Mouse (Mus musculus): ENCODE measurements around the gene Zfp688. TPM values are rescaled to one million over a fixed set of nuclear protein-coding genes. Genes with fewer than 3 reads are reported as not detected.
A peak's percentile ranks its signal among the peaks of the same experiment; 100 is the strongest.

The Zfp688 gene
- total and polyA plus RNA-seq, 2 experiments: 3.0 to 8.5 TPM

DNA sequence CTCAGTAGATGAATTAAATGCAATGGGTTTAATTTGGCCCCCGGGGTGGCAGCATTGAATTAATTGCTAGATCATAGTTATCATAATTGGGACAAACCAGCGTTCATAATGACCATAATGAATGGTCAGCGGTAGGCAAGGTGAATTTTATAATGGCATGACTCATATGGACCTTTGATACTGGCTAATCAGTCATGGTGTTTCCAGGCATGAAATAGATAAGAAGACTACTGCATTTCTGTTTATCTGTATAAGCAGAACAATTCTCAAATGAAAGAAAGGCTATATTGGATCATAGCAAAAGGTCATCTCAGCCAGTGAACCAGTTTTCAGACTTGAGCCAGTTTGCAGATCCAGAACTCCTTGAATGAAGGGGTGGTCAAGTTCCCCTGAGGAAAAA, 21.5 kb downstream of the Zfp688 start:
- no peak for DNase-seq (ENCODE audit: extremely low read depth, low read depth, low spot score)
- Histone ChIP-seq H3K79me2 (ENCODE audit: control insufficient read depth, insufficient read depth, low read length) (no peaks in the 10 kb centered on the region), H3K27me3 (ENCODE audit: control insufficient read depth, insufficient read depth, low read length) (no peaks in the 10 kb centered on the region), H3K4me1 (ENCODE audit: control insufficient read depth, insufficient read depth, low read length) (no peaks in the 10 kb centered on the region), H3K27ac (replicated peaks; ENCODE audit: insufficient read depth, low read depth, low read length) (no peak overlapping the region), H3K36me3 (ENCODE audit: control insufficient read depth, insufficient read depth, low read length) (no peaks in the 10 kb centered on the region), H3K9ac (ENCODE audit: low read depth, low read length) (no peak overlapping the region), H3K4me3 (ENCODE audit: insufficient read depth, low read depth, low read length) (no peak overlapping the region)
- WGBS: 69% methylated on average over 3 of the region's 3 CpGs
- TF ChIP-seq CTCF (IDR thresholded peaks at IDR 0.05; ENCODE audit: low read depth, low read length): no peak
- no peak for TF ChIP-seq POLR2A (IDR thresholded peaks at IDR 0.05; ENCODE audit: extremely low read depth, insufficient read depth, low read length)

DNA sequence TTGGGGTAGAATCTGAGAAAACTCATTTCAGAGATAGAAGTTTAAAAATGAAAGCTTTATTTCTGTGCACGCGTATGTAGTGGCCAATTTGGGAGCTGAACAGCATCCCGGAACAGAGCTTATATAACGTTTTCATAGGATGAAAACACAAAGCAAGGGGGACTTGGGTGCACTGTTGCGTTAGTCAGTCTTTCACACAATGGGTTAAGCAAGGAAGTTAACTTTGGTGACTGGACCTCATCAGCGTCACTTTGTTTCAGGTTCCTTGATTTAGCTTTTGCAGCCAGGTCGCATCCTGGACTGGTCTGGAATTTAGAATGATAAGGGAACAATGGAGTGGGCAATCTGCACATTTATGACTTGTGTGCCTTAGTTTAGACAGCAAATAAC, 27.9 kb downstream of the Zfp688 start:
- Histone ChIP-seq H3K27ac (replicated peaks; ENCODE audit: insufficient read depth, low read depth, low read length) (no peak overlapping the region), H3K79me2 (ENCODE audit: control insufficient read depth, insufficient read depth, low read length) (peaks cover 9% of the 10 kb centered on the region; the same call in 1 of the 2 replicates), H3K27me3 (ENCODE audit: control insufficient read depth, insufficient read depth, low read length) (no peaks in the 10 kb centered on the region), H3K36me3 (ENCODE audit: control insufficient read depth, insufficient read depth, low read length) (no peaks in the 10 kb centered on the region), H3K4me1 (ENCODE audit: control insufficient read depth, insufficient read depth, low read length) (peaks cover 6% of the 10 kb centered on the region), H3K4me3 (ENCODE audit: insufficient read depth, low read depth, low read length) (peak overlapping the region; percentile 27), H3K9ac (ENCODE audit: low read depth, low read length) (0 out of 2 replicates have a peak overlapping the region, but pooled peaks have one; percentile 1)
- WGBS: 7% methylated on average over 7 of the region's 7 CpGs
- DNase-seq (ENCODE audit: extremely low read depth, low read depth, low spot score): no peak
- TF ChIP-seq CTCF (IDR thresholded peaks at IDR 0.05; ENCODE audit: low read depth, low read length): no peak
- TF ChIP-seq POLR2A (IDR thresholded peaks at IDR 0.05; ENCODE audit: extremely low read depth, insufficient read depth, low read length): no peak

DNA sequence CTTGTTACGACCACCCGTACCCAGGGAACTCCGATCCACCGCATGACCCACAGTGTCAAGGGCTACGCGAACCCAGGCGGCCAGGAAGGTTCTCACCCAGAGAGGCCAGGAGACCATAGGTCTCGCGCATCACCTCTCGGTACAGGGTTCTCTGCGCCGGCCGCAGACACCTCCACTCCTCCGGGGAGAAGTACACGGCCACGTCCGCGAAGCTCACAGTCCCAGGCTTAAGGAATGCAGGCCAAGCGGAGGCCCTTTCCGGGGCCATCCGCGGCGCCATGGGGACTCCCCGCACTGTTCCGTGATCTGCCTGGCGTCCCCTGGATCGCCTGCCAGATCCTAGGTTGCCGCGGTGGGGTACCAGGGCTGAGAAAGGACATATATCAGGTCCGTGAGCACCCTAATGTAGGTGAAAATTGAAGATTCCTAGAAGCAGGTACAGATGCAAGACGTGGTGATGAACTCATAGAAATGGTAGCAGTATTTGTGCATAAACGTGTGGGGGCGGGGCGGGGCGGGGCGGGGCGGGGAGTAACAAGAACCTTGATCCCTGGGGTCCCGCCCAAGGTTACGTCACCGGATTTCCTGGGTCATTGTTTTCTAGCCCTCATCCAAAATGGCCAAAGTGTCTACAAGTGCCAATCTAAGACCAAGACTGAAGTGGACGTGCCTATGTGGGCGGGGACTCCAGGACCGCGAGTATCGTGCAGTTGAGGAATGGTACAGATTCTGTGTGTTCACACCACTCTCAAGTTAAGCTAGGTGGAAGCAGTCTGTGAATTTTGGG, 28.5 kb downstream of the Zfp688 start, which contains the start of gene E430018J23Rik:
TSS of gene E430018J23Rik (minus strand) at position 473 of the 787 bp plus-strand sequence.
- Histone ChIP-seq H3K9ac (ENCODE audit: low read depth, low read length) (peak within 1 kb of the TSS; percentile 87), H3K4me1 (ENCODE audit: control insufficient read depth, insufficient read depth, low read length) (peaks cover 6% of the 10 kb centered on the region), H3K4me3 (ENCODE audit: insufficient read depth, low read depth, low read length) (peak within 1 kb of the TSS; percentile 94), H3K79me2 (ENCODE audit: control insufficient read depth, insufficient read depth, low read length) (peaks cover 9% of the 10 kb centered on the region; the same call in 1 of the 2 replicates), H3K27me3 (ENCODE audit: control insufficient read depth, insufficient read depth, low read length) (no peaks in the 10 kb centered on the region), H3K27ac (replicated peaks; ENCODE audit: insufficient read depth, low read depth, low read length) (peak within 1 kb of the TSS; percentile 90), H3K36me3 (ENCODE audit: control insufficient read depth, insufficient read depth, low read length) (no peaks in the 10 kb centered on the region)
- peak; percentile 98 for DNase-seq (ENCODE audit: extremely low read depth, low read depth, low spot score)
- TF ChIP-seq CTCF (IDR thresholded peaks at IDR 0.05; ENCODE audit: low read depth, low read length) (no peak), POLR2A (IDR thresholded peaks at IDR 0.05; ENCODE audit: extremely low read depth, insufficient read depth, low read length) (0 out of 2 replicates have a peak, but pooled peaks have one; percentile 16)
- under 1% methylated on average over 45 of the region's 45 CpGs for WGBS

DNA sequence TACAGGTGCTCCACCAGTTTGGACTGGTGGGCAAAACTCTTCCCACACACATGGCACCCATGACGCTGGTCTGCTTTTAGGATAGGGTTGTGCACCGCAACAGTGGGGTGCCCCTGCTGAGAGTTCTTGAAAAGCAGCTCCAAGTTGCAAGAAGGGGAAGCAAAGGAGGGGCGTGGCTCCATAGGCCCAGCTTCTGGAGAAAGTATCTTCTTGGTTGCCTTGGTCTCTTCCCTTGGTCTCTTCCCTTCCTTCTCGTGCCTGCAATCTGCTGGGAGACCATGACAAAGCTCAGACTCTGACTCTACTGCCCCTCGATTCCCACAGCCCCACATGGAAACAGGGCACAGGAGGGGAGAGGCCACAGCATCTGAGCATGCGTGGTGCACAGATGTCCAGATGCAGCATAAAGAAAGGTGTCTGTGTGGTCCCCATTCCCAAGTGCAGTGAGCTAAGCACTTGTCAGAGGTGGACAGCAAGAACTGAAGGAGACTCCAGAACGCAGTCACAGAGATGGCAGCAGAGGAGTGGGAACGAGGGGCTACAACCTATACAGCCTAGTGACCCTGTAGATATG, 29.5 kb downstream of the Zfp688 start:
- H3K9ac ChIP-seq (ENCODE audit: low read depth, low read length): peak overlapping the region; percentile 4
- WGBS: 77% methylated on average over 8 of the region's 8 CpGs
- no peak for DNase-seq (ENCODE audit: extremely low read depth, low read depth, low spot score)

DNA sequence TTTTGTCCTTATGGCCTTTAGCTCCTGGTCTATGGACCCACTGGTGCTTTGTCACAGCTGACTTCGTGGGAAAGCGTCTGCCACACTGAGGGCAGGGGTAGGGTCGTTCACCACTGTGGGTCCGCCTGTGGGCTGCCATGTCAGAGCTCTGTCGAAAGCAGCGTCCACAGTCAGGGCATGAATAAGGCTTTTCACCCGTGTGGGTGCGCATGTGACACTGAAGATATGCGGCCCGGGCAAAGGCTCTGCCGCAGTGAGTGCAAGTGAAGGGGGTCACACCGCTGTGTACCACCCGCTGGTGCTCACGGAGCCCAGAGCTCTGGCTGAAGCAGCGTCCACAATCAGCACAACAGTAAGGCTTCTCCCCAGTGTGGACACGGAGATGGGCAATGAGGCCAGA, 30.3 kb downstream of the Zfp688 start:
- no peak overlapping the region for H3K4me3 ChIP-seq (ENCODE audit: insufficient read depth, low read depth, low read length)
- TF ChIP-seq CTCF (IDR thresholded peaks at IDR 0.05; ENCODE audit: low read depth, low read length) (no peak), POLR2A (IDR thresholded peaks at IDR 0.05; ENCODE audit: extremely low read depth, insufficient read depth, low read length) (no peak)
- H3K79me2 ChIP-seq (ENCODE audit: control insufficient read depth, insufficient read depth, low read length): peaks cover 9% of the 10 kb centered on the region; the same call in 1 of the 2 replicates
- peaks cover 7% of the 10 kb centered on the region for H3K4me1 ChIP-seq (ENCODE audit: control insufficient read depth, insufficient read depth, low read length)
- WGBS: 96% methylated on average over 16 of the region's 16 CpGs
- no peak overlapping the region for H3K27ac ChIP-seq (replicated peaks; ENCODE audit: insufficient read depth, low read depth, low read length)
- no peaks in the 10 kb centered on the region for H3K27me3 ChIP-seq (ENCODE audit: control insufficient read depth, insufficient read depth, low read length)
- DNase-seq (ENCODE audit: extremely low read depth, low read depth, low spot score): no peak
- no peak overlapping the region for H3K9ac ChIP-seq (ENCODE audit: low read depth, low read length)
- no peaks in the 10 kb centered on the region for H3K36me3 ChIP-seq (ENCODE audit: control insufficient read depth, insufficient read depth, low read length)

More for the DNA sequence above, 29.5 kb downstream of the Zfp688 start:
- no peak overlapping the region for H3K4me3 ChIP-seq (ENCODE audit: insufficient read depth, low read depth, low read length)
- H3K27ac ChIP-seq (replicated peaks; ENCODE audit: insufficient read depth, low read depth, low read length): no peak overlapping the region
- peaks cover 6% of the 10 kb centered on the region for H3K4me1 ChIP-seq (ENCODE audit: control insufficient read depth, insufficient read depth, low read length)
- H3K27me3 ChIP-seq (ENCODE audit: control insufficient read depth, insufficient read depth, low read length): no peaks in the 10 kb centered on the region
- peaks cover 9% of the 10 kb centered on the region; the same call in 1 of the 2 replicates for H3K79me2 ChIP-seq (ENCODE audit: control insufficient read depth, insufficient read depth, low read length)
- no peak for TF ChIP-seq POLR2A (IDR thresholded peaks at IDR 0.05; ENCODE audit: extremely low read depth, insufficient read depth, low read length)
- no peak for TF ChIP-seq CTCF (IDR thresholded peaks at IDR 0.05; ENCODE audit: low read depth, low read length)
- H3K36me3 ChIP-seq (ENCODE audit: control insufficient read depth, insufficient read depth, low read length): no peaks in the 10 kb centered on the region
